Mouse (Mus musculus) embryonic fibroblast, embryonic 13.5 days (primary cell): Measurements from ENCODE around the gene Gm28308.

Source experiments
- CTCF ChIP-seq: IDR thresholded peaks from 2 replicates; pipeline ENCODE4 v1.5.1; 2011; ENCODE audit warnings: mild to moderate bottlenecking, control low read depth, low read length, moderate library complexity, borderline replicate concordance; ENCODE audit not compliant: insufficient read depth
- POLR2A ChIP-seq: IDR thresholded peaks from 2 replicates; pipeline ENCODE4 v1.6.1; 2011; ENCODE audit warnings: low read depth, mild to moderate bottlenecking, control low read depth, low read length, moderate library complexity

- TF ChIP-seq CTCF (no peak), POLR2A (no peak)
Observed at GRCm38 (mm10) chr6:52248638-52249414, 35.7 kb upstream of the Gm28308 start.
